Mouse (Mus musculus) heart, embryonic 13.5 days (tissue): ENCODE results near the gene Nploc4. TPM values are rescaled to one million over a fixed set of nuclear protein-coding genes. Genes with fewer than 3 reads are reported as not detected.
"Not testable (repeated sequence)": the region's sequence is repeated elsewhere in the genome, so short reads cannot be mapped to it uniquely, and the experiment has no call there.

Source experiments
- ATAC-seq: fragments of 200-750 bp; cut with Nextera tagmentation; 2 replicates; pipeline ENCODE4 v1.8.0; 2017; ENCODE audit warnings: moderate TSS enrichment; ENCODE audit not compliant: insufficient number of reproducible peaks, low FRiP score, low TSS enrichment; ENCODE audit errors: extremely low read depth
- H3K27ac ChIP-seq: fragments of 300-500 bp; sonication (generic); replicated peaks from 2 replicates; pipeline ENCODE4 v1.5.1; 2015; ENCODE audit warnings: moderate library complexity, mild to moderate bottlenecking, inconsistent platforms
- H3K27me3 ChIP-seq: fragments of 300-500 bp; sonication (generic); replicated peaks from 2 replicates; pipeline ENCODE4 v1.6.1; 2015; ENCODE audit warnings: mild to moderate bottlenecking, inconsistent platforms
- H3K36me3 ChIP-seq: fragments of 300-500 bp; sonication (generic); 2 replicates; pipeline ENCODE4 v1.6.1; 2015; ENCODE audit warnings: mild to moderate bottlenecking, inconsistent platforms
- H3K4me1 ChIP-seq: fragments of 300-500 bp; sonication (generic); 2 replicates; pipeline ENCODE4 v1.6.1; 2015; ENCODE audit warnings: inconsistent platforms
- H3K4me2 ChIP-seq: fragments of 300-500 bp; sonication (generic); 2 replicates; pipeline ENCODE4 v1.6.1; 2015; ENCODE audit warnings: inconsistent platforms, mild to moderate bottlenecking, moderate library complexity
- H3K4me3 ChIP-seq: fragments of 300-500 bp; sonication (generic); 2 replicates; pipeline ENCODE4 v1.5.1; 2015; ENCODE audit warnings: moderate library complexity, mild to moderate bottlenecking, inconsistent platforms
- H3K9ac ChIP-seq: fragments of 300-500 bp; sonication (generic); 2 replicates; pipeline ENCODE4 v1.6.1; 2015; ENCODE audit warnings: inconsistent platforms, mild to moderate bottlenecking, moderate library complexity
- H3K9me3 ChIP-seq: fragments of 300-500 bp; sonication (generic); 2 replicates; pipeline ENCODE4 v1.6.1; 2016; ENCODE audit warnings: inconsistent platforms
- WGBS: fragments of 180-500 bp; shearing (Covaris S2); methylation state at CpG from one replicate; pipeline ENCODE4 v1.1.7; 2015; ENCODE audit warnings: mixed read lengths; 5-methylcytosine and 5-hydroxymethylcytosine counted together
- polyA plus RNA-seq: library from polyadenylated mRNA; unstranded; fragments of >200 nt; fragmentation: Nextera tagmentation; extraction: Ambion mirVana; gene quantifications from 2 replicates; pipeline ENCODE4 v1.2.1, GENCODE M21; 2015

Gene Nploc4
- polyA plus RNA-seq, 1 experiment from 2014 or later = 28.3 TPM

DNA sequence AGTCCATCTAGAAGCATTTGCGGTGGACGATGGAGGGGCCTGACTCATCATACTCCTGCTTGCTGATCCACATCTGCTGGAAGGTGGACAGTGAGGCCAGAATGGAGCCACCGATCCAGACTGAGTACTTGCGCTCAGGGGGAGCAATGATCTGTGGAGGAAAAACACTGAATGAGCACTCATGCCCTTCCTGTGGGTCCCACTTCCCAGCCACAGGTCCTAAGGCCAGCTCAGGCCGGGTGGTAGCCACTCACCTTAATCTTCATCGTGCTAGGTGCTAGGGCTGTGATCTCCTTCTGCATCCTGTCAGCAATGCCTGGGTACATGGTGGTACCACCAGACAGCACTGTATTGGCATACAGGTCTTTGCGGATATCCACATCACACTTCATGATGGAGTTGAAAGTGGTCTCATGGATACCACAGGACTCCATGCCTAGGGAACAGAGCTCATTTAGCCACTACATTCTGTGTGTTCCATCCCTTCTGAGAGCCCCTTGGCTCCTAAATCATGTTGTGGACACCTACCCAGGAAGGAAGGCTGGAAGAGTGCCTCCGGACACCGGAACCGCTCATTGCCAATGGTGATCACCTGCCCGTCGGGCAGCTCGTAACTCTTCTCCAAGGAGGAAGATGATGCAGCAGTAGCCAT is 91.0 kb downstream of the Nploc4 start:
- Histone ChIP-seq H3K4me1 (peaks cover 19% of the 10 kb centered on the region), H3K9ac (peak overlapping the region; percentile 89), H3K4me3 (peak overlapping the region; percentile 63), H3K4me2 (peak overlapping the region; percentile 76), H3K36me3 (peaks cover 25% of the 10 kb centered on the region), H3K27ac (peak overlapping the region; percentile 70)
- H3K9me3 ChIP-seq, ATAC-seq, H3K27me3 ChIP-seq: not testable (repeated sequence)
- WGBS = 33% methylated on average over 11 of the region's 13 CpGs

DNA sequence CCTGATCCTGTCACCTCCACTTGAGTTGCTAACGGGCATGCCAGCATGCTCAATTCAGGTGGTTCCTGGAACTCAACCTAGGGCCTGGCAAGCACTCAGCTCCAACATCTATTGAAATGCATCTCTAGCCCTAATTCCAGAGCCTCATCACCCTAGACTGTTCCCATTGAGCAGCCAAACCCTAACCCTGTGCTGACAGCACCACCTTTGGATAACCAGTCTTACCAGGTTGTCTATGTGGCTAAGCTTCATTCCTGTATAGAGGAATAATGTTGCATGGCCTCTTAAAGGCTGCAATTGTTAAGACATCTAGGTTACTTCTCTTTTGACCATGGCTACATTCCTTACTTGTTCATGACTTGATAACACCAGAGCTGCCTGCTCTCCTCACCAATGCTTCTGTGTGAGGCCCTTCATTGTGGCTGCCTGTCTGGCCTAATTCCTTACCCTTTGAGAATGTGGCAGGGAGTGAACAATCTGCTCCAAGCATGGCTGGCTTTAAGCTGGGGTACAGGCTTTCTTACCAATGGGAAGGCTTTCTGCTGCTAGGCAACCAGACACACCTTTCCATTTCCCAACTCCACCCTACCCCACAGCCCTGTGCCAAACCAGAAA is 92.3 kb downstream of the Nploc4 start:
- no peak for ATAC-seq
- Histone ChIP-seq H3K9ac (peak overlapping the region; percentile 81), H3K36me3 (peaks cover 21% of the 10 kb centered on the region), H3K27ac (peak overlapping the region; percentile 79), H3K4me3 (peak overlapping the region; percentile 45), H3K4me2 (peak overlapping the region; percentile 68), H3K9me3 (no peaks in the 10 kb centered on the region), H3K27me3 (no peaks in the 10 kb centered on the region), H3K4me1 (peaks cover 8% of the 10 kb centered on the region)
- WGBS = 16% methylated on average over 1 of the region's 1 CpGs

DNA sequence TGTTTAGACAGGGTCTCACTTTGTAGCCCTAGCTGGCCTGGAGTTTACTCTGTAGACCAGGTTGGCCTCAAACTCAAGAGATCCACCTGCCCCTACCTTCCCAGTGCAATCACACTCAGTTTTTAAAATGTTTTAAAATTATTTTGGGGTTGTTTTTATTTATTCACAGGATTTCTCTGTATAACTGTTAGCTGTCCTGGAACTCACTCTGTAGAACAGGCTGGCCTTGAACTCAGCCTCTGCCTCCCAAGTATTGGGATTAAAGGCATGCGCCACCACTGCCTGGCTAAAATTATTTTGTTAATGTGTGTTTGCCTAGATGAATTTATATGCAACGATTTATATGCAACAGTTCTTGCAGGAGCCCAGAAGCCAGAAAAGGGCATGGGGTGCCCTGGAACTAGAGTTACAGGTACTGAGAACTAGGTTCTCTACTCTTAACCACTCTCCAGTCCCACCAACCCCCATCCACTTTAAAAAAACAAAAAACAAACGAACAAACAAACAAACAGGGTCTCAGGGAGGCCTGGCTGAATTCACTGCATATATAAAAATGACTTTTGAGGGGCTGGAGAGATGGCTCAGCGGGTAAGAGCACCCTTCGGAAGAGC is 93.1 kb downstream of the Nploc4 start:
- ATAC-seq = no peak
- peak overlapping the region; percentile 79 for H3K27ac ChIP-seq
- no peak overlapping the region; the same call in 1 of the 2 replicates for H3K4me2 ChIP-seq
- H3K4me1 ChIP-seq = peaks cover 6% of the 10 kb centered on the region
- H3K9ac ChIP-seq = no peak overlapping the region
- peaks cover 21% of the 10 kb centered on the region for H3K36me3 ChIP-seq
- H3K27me3 ChIP-seq = no peaks in the 10 kb centered on the region
- H3K9me3 ChIP-seq = no peaks in the 10 kb centered on the region
- H3K4me3 ChIP-seq = peak overlapping the region; percentile 45; the same call in 1 of the 2 replicates
- WGBS = 57% methylated on average over 5 of the region's 5 CpGs

GRCm38 (mm10) chr11:120343519-120344309 is 93.8 kb downstream of the Nploc4 start:
- Histone ChIP-seq H3K27ac (peak overlapping the region; percentile 79), H3K4me3 (no peak overlapping the region), H3K9ac (no peak overlapping the region), H3K36me3 (peaks cover 21% of the 10 kb centered on the region), H3K4me1 (peaks cover 5% of the 10 kb centered on the region), H3K27me3 (no peaks in the 10 kb centered on the region), H3K4me2 (no peak overlapping the region), H3K9me3 (no peaks in the 10 kb centered on the region)
- 49% methylated on average over 5 of the region's 5 CpGs for WGBS
- ATAC-seq = no peak

- Histone ChIP-seq H3K9ac (no peak overlapping the region), H3K4me1 (peaks cover 5% of the 10 kb centered on the region), H3K9me3 (no peaks in the 10 kb centered on the region), H3K27ac (no peak overlapping the region), H3K36me3 (peaks cover 21% of the 10 kb centered on the region), H3K4me2 (no peak overlapping the region), H3K4me3 (no peak overlapping the region), H3K27me3 (no peaks in the 10 kb centered on the region)
- WGBS = 89% methylated on average over 5 of the region's 5 CpGs
- ATAC-seq = no peak
Measured at GRCm38 (mm10) chr11:120342656-120343160, 94.8 kb downstream of the Nploc4 start.

DNA sequence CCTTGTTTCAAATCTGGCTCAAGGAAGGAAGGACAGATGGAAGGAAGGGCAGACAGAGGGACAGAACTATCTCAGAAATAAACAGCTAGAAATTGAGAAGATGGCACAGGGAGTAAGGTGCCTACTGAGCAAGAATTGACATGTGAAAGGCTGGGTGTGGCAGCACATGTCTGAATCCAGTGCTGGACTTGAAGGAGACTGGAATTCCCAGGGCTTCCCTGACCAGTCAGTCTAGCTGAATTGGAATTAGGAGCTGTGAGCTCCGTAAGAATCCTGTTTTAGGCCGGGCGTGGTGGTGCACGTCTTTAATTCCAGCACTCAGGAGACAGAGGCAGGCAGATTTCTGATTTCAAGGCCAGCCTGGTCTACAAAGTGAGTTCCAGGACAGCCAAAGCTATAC is 95.8 kb downstream of the Nploc4 start:
- no peak for ATAC-seq
- Histone ChIP-seq H3K36me3 (peaks cover 15% of the 10 kb centered on the region), H3K9ac (no peak overlapping the region), H3K4me2 (no peak overlapping the region), H3K9me3 (no peaks in the 10 kb centered on the region), H3K4me1 (peaks cover 5% of the 10 kb centered on the region), H3K27me3 (no peaks in the 10 kb centered on the region), H3K27ac (no peak overlapping the region), H3K4me3 (no peak overlapping the region)
- WGBS = 80% methylated on average over 4 of the region's 4 CpGs

DNA sequence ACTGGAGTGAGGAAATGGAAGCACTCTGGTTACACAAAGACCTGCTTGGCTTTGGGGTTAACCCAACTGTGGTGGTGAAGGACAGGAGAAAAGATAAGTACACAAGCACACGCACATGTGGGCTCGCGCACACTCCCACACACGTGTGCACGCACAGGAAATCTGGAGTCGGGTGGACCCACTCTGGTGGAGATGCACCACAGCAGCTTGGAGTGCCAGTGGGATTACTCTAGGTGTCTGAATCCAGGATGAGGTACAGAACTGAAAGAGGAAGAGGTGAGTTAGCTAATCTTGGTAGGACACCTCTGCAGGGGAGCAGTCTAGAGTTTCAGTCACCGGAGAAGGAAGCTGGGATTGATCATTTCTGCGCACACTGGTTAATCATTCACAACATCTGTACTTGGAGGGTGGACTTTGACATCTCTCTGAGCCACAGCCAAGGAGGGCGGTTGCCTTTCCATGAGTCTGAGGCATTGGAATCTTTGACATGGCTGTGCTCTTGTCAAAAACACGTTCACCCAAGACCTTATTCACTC is 97.5 kb downstream of the Nploc4 start:
- no peaks in the 10 kb centered on the region for H3K9me3 ChIP-seq
- WGBS = 81% methylated on average over 10 of the region's 10 CpGs
- no peak overlapping the region for H3K9ac ChIP-seq
- H3K4me2 ChIP-seq = no peak overlapping the region
- no peak for ATAC-seq
- no peak overlapping the region for H3K4me3 ChIP-seq
- peaks cover 5% of the 10 kb centered on the region for H3K36me3 ChIP-seq
- H3K27ac ChIP-seq = no peak overlapping the region
- H3K4me1 ChIP-seq = peaks cover under 1% of the 10 kb centered on the region; the same call in 1 of the 2 replicates
- H3K27me3 ChIP-seq = no peaks in the 10 kb centered on the region

DNA sequence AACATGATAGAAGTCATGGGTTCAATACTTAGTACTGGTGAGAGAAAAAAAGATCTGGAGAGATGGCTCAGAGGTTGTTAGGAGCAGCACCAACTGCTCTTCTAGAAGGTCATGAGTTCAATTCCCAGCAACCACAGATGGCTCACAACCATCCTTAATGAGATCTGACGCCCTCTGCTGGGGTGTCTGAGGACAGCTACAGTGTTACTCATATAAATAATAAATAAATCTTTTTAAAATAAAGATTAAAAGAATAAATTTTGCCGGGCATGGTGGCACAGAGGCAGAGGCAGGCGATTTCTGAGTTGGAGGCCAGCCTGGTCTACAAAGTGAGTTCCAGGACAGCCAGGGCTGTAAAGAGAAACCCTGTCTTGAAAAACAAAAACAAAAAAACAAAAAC is 98.7 kb downstream of the Nploc4 start:
- Histone ChIP-seq H3K36me3 (no peaks in the 10 kb centered on the region), H3K4me2 (no peak overlapping the region), H3K9me3 (no peaks in the 10 kb centered on the region), H3K4me3 (no peak overlapping the region), H3K4me1 (no peaks in the 10 kb centered on the region), H3K9ac (no peak overlapping the region), H3K27me3 (no peaks in the 10 kb centered on the region), H3K27ac (no peak overlapping the region)
- no peak for ATAC-seq
- 66% methylated on average over 3 of the region's 3 CpGs for WGBS

GRCm38 (mm10) chr11:120337447-120337846 is 100.1 kb downstream of the Nploc4 start:
- no peaks in the 10 kb centered on the region for H3K36me3 ChIP-seq
- H3K9me3 ChIP-seq = no peaks in the 10 kb centered on the region
- H3K27ac ChIP-seq = no peak overlapping the region
- no peaks in the 10 kb centered on the region for H3K4me1 ChIP-seq
- H3K9ac ChIP-seq = no peak overlapping the region
- no peak overlapping the region for H3K4me2 ChIP-seq
- no peaks in the 10 kb centered on the region for H3K27me3 ChIP-seq
- WGBS = 32% methylated on average over 2 of the region's 2 CpGs
- ATAC-seq = no peak
- H3K4me3 ChIP-seq = no peak overlapping the region

GRCm38 (mm10) chr11:120335431-120336021 is 102.0 kb downstream of the Nploc4 start:
- Histone ChIP-seq H3K4me1 (no peaks in the 10 kb centered on the region), H3K27ac (no peak overlapping the region), H3K4me2 (no peak overlapping the region), H3K4me3 (no peak overlapping the region), H3K27me3 (no peaks in the 10 kb centered on the region), H3K9ac (no peak overlapping the region), H3K9me3 (0 out of 2 replicates have a peak, but pooled peaks cover 4% of the 10 kb centered on the region), H3K36me3 (no peaks in the 10 kb centered on the region)
- no peak for ATAC-seq
- WGBS = 71% methylated on average over 6 of the region's 6 CpGs
